Mouse (Mus musculus) CH12.LX (cell line): ENCODE measurements around the gene Pofut2. TPM values are rescaled to one million over a fixed set of nuclear protein-coding genes. Genes with fewer than 3 reads are reported as not detected.

ENCODE experiments used
- DNase-seq: peaks from one replicate; pipeline ENCODE4 v3.0.0-alpha.2; 2013; ENCODE audit errors: extremely low read depth
- H3K27ac ChIP-seq: 2 replicates; pipeline ENCODE4 v1.5.1; 2012; ENCODE audit warnings: low read depth, mild to moderate bottlenecking, control low read depth, moderate library complexity; ENCODE audit not compliant: insufficient read depth
- H3K27me3 ChIP-seq: replicated peaks from 2 replicates; pipeline ENCODE3; 2012; ENCODE audit warnings: inconsistent platforms
- H3K36me3 ChIP-seq, 2 experiments: replicated peaks in 1 of 2; 2 replicates each; pipeline versions ENCODE3 to v1.6.1; 2012; ENCODE audit warnings: inconsistent platforms in 1 of 2, low read length in 1 of 2, mild to moderate bottlenecking in 1 of 2, mixed read lengths in 1 of 2, moderate library complexity in 1 of 2; ENCODE audit not compliant: control insufficient read depth in 1 of 2, insufficient read depth in 1 of 2
- H3K4me1 ChIP-seq, 2 experiments: 2 replicates each; pipeline ENCODE4 v1.6.1; 2012; ENCODE audit warnings: inconsistent platforms in 1 of 2, moderate library complexity in 1 of 2; ENCODE audit not compliant: insufficient read depth in 2 of 2, control insufficient read depth in 1 of 2
- H3K4me2 ChIP-seq: 2 replicates; pipeline ENCODE4 v1.6.1; 2012; ENCODE audit warnings: low read depth, mild to moderate bottlenecking, control low read depth; ENCODE audit not compliant: poor library complexity, insufficient read depth, severe bottlenecking
- H3K4me3 ChIP-seq, 3 experiments: fragments of 150-350 bp in 1 of 3; sonication (generic) in 1 of 3; replicated peaks in 1 of 3; 2 replicates each; pipeline versions ENCODE3 to v1.5.1; 2011 to 2012; ENCODE audit warnings: low read depth in 2 of 3, low read length in 2 of 3, mild to moderate bottlenecking in 2 of 3, moderate library complexity in 2 of 3, control low read depth in 1 of 3, improper control_type of control experiment in 1 of 3, inconsistent platforms in 1 of 3, mixed read lengths in 1 of 3; ENCODE audit not compliant: poor library complexity in 1 of 3
- H3K79me2 ChIP-seq: replicated peaks from 2 replicates; pipeline ENCODE4 v1.6.1; 2012; ENCODE audit warnings: mild to moderate bottlenecking, moderate library complexity; ENCODE audit not compliant: control insufficient read depth, poor library complexity, insufficient read depth, severe bottlenecking; ENCODE audit errors: extremely low read depth
- H3K9ac ChIP-seq: 2 replicates; pipeline ENCODE4 v1.6.1; 2012; ENCODE audit warnings: low read depth, mild to moderate bottlenecking, control low read depth, moderate library complexity; ENCODE audit not compliant: insufficient read depth
- H3K9me3 ChIP-seq: replicated peaks from 2 replicates; pipeline ENCODE3; 2012; ENCODE audit warnings: low read length, inconsistent platforms, mixed read lengths
- BHLHE40 ChIP-seq: IDR thresholded peaks from 2 replicates; pipeline ENCODE4 v1.6.1; 2011; ENCODE audit warnings: mild to moderate bottlenecking, low read depth, low read length, improper control_type of control experiment
- CHD2 ChIP-seq: IDR thresholded peaks from 2 replicates; pipeline ENCODE4 v1.6.1; 2011; ENCODE audit warnings: low read length, improper control_type of control experiment
- CTCF ChIP-seq, 2 experiments: IDR thresholded peaks in 1 of 2; conservative IDR thresholded peaks in 1 of 2; 2 replicates each; pipeline ENCODE4 v1.5.1; 2011 to 2012; ENCODE audit warnings: low read depth in 2 of 2, low read length in 2 of 2, improper control_type of control experiment in 1 of 2, inconsistent platforms in 1 of 2, mild to moderate bottlenecking in 1 of 2, moderate library complexity in 1 of 2
- E2F4 ChIP-seq: IDR thresholded peaks from 2 replicates; pipeline ENCODE4 v1.6.1; 2011; ENCODE audit warnings: low read depth, low read length, improper control_type of control experiment; ENCODE audit not compliant: insufficient replicate concordance
- ELF1 ChIP-seq: IDR thresholded peaks from 2 replicates; pipeline ENCODE4 v1.6.1; 2014; ENCODE audit warnings: low read depth, mild to moderate bottlenecking, inconsistent platforms, low read length, improper control_type of control experiment
- EP300 ChIP-seq: IDR thresholded peaks from 2 replicates; pipeline ENCODE4 v1.6.1; 2011; ENCODE audit warnings: low read length, improper control_type of control experiment
- ETS1 ChIP-seq: conservative IDR thresholded peaks from 2 replicates; pipeline ENCODE4 v1.6.1; 2012; ENCODE audit warnings: low read depth, mild to moderate bottlenecking, inconsistent platforms, low read length, improper control_type of control experiment, moderate library complexity
- GABPA ChIP-seq: IDR thresholded peaks from 2 replicates; pipeline ENCODE4 v1.6.1; 2012; ENCODE audit warnings: low read depth, low read length, improper control_type of control experiment, inconsistent platforms; ENCODE audit not compliant: insufficient replicate concordance
- HCFC1 ChIP-seq: IDR thresholded peaks from 2 replicates; pipeline ENCODE4 v1.6.1; 2012; ENCODE audit warnings: low read depth, mild to moderate bottlenecking, inconsistent platforms, low read length, improper control_type of control experiment
- IRF4 ChIP-seq: IDR thresholded peaks from 2 replicates; pipeline ENCODE4 v1.6.1; 2014; ENCODE audit warnings: low read depth, mild to moderate bottlenecking, inconsistent platforms, low read length, improper control_type of control experiment
- JUN ChIP-seq: IDR thresholded peaks from 2 replicates; pipeline ENCODE4 v1.6.1; 2011; ENCODE audit warnings: low read depth, mild to moderate bottlenecking, low read length, improper control_type of control experiment, moderate library complexity; ENCODE audit not compliant: insufficient read depth
- JUND ChIP-seq: conservative IDR thresholded peaks from 2 replicates; pipeline ENCODE4 v1.6.1; 2011; ENCODE audit warnings: low read depth, low read length, improper control_type of control experiment
- KAT2A ChIP-seq: IDR thresholded peaks from 2 replicates; pipeline ENCODE4 v1.6.1; 2012; ENCODE audit warnings: low read length, improper control_type of control experiment, inconsistent platforms; ENCODE audit not compliant: insufficient replicate concordance
- MAFK ChIP-seq: IDR thresholded peaks from 2 replicates; pipeline ENCODE4 v1.6.1; 2011; ENCODE audit warnings: low read length, improper control_type of control experiment; ENCODE audit not compliant: insufficient replicate concordance
- MAX ChIP-seq: IDR thresholded peaks from 2 replicates; pipeline ENCODE4 v1.6.1; 2011; ENCODE audit warnings: low read length, improper control_type of control experiment
- MEF2A ChIP-seq: IDR thresholded peaks from 2 replicates; pipeline ENCODE4 v1.6.1; 2014; ENCODE audit warnings: low read depth, mild to moderate bottlenecking, inconsistent platforms, low read length, improper control_type of control experiment, borderline replicate concordance
- MXI1 ChIP-seq: IDR thresholded peaks from 2 replicates; pipeline ENCODE4 v1.6.1; 2011; ENCODE audit warnings: mild to moderate bottlenecking, low read depth, low read length, improper control_type of control experiment
- MYC ChIP-seq: IDR thresholded peaks from 2 replicates; pipeline ENCODE4 v1.6.1; 2011; ENCODE audit warnings: low read depth, mild to moderate bottlenecking, improper control_type of control experiment, low read length
- NELFE ChIP-seq: IDR thresholded peaks from 2 replicates; pipeline ENCODE4 v1.6.1; 2011; ENCODE audit warnings: low read depth, low read length, improper control_type of control experiment
- NRF1 ChIP-seq: IDR thresholded peaks from 2 replicates; pipeline ENCODE4 v1.6.1; 2014; ENCODE audit warnings: low read depth, mild to moderate bottlenecking, inconsistent platforms, low read length, improper control_type of control experiment, moderate library complexity
- POLR2A ChIP-seq: IDR thresholded peaks from 2 replicates; pipeline ENCODE4 v1.6.1; 2011; ENCODE audit warnings: low read depth, mild to moderate bottlenecking, improper control_type of control experiment, low read length
- POLR2AphosphoS2 ChIP-seq: IDR thresholded peaks from 2 replicates; pipeline ENCODE4 v1.6.1; 2011; ENCODE audit warnings: low read depth, low read length, improper control_type of control experiment
- RAD21 ChIP-seq: IDR thresholded peaks from 2 replicates; pipeline ENCODE4 v1.6.1; 2011; ENCODE audit warnings: low read depth, mild to moderate bottlenecking, low read length, improper control_type of control experiment, moderate library complexity
- SIN3A ChIP-seq: IDR thresholded peaks from 2 replicates; pipeline ENCODE4 v1.6.1; 2012; ENCODE audit warnings: low read length, improper control_type of control experiment, inconsistent platforms
- SMC3 ChIP-seq: IDR thresholded peaks from 2 replicates; pipeline ENCODE4 v1.6.1; 2011; ENCODE audit warnings: low read depth, low read length, improper control_type of control experiment
- TBP ChIP-seq: conservative IDR thresholded peaks from 2 replicates; pipeline ENCODE4 v1.6.1; 2011; ENCODE audit warnings: low read depth, low read length, improper control_type of control experiment
- UBTF ChIP-seq: IDR thresholded peaks from 2 replicates; pipeline ENCODE4 v1.6.1; 2012; ENCODE audit warnings: low read depth, mild to moderate bottlenecking, inconsistent platforms, low read length, improper control_type of control experiment, moderate library complexity
- USF1 ChIP-seq: IDR thresholded peaks from 2 replicates; pipeline ENCODE4 v1.6.1; 2014; ENCODE audit warnings: low read depth, mild to moderate bottlenecking, inconsistent platforms, low read length, improper control_type of control experiment
- USF2 ChIP-seq: conservative IDR thresholded peaks from 2 replicates; pipeline ENCODE4 v1.6.1; 2011; ENCODE audit warnings: low read depth, low read length, improper control_type of control experiment
- ZKSCAN1 ChIP-seq: IDR thresholded peaks from 2 replicates; pipeline ENCODE4 v1.6.1; 2012; ENCODE audit warnings: low read depth, inconsistent platforms, low read length, improper control_type of control experiment, borderline replicate concordance
- ZNF384 ChIP-seq: IDR thresholded peaks from 2 replicates; pipeline ENCODE4 v1.6.1; 2012; ENCODE audit warnings: low read depth, low read length, improper control_type of control experiment, inconsistent platforms
- dilution Hi-C: fragments of 300-500 bp; cut with MboI; formaldehyde crosslinking; loops from 2 replicates; pipeline ENCODE4 v1.14.3; 2020; ENCODE audit warnings: low sequenced_read_pairs; ENCODE audit not compliant: extremely low pct_unique_long_range_greater_than_20kb, extremely low pct_ligation_motif_present
- in situ Hi-C: fragments of 300-500 bp; cut with MboI; formaldehyde crosslinking; loops from 3 replicates; pipeline ENCODE4 v1.14.3; 2019; ENCODE audit warnings: low sequenced_read_pairs, low pct_ligation_motif_present, low pct_unique_long_range_greater_than_20kb, mixed read lengths
- polyA plus RNA-seq: library from polyadenylated mRNA; unstranded; fragments of >175 nt; gene quantifications from 2 replicates; pipeline ENCODE4 v1.2.1, GENCODE M21; 2012; ENCODE audit warnings: low read depth; ENCODE audit not compliant: insufficient read length
- total RNA-seq, 2 experiments: library from RNA; depleted of rRNA; stranded (reverse); fragments of 300-350 nt in 1 of 2; fragments of >200 nt in 1 of 2; gene quantifications; 2 replicates each; pipeline ENCODE4 v1.2.3; 2012 to 2014

Gene Pofut2
- total and polyA plus RNA-seq, 3 experiments, result 13.6 to 23.4 (median 22.0) TPM

DNA sequence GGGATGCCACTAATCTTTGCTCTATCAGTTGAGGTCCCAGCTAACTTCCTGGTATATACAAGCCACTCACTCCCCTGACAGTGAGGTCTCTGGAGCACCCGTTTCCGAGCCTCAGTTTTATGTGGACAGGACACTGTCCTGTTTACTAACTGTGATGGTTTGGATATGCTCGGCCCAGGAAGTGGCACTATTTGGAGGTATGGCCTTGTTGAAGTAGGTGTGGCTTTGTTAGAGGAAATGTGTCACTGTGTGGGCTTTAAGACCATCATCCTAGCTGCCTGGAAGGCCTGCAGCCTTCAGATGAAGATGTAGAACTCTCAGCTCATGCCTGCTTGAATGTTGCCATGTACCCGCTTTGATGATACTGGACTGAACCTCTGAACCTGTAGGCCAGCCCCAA, 41.0 kb upstream of the Pofut2 start:
- Histone ChIP-seq H3K9me3 (no peaks in the 10 kb centered on the region), H3K9ac (no peak overlapping the region), H3K27ac (no peak overlapping the region), H3K27me3 (peaks cover 59% of the 10 kb centered on the region), H3K4me3 (no peak overlapping the region), H3K4me2 (no peak overlapping the region), H3K79me2 (no peaks in the 10 kb centered on the region), H3K4me1 (no peaks in the 10 kb centered on the region), H3K36me3 (no peaks in the 10 kb centered on the region)
- dilution Hi-C loops, result no loop called here
- in situ Hi-C loops, result no loop called here
- TF ChIP-seq SMC3 (no peak), HCFC1 (no peak), USF2 (no peak), GABPA (no peak), MAFK (no peak), MEF2A (no peak), CHD2 (no peak), USF1 (no peak), E2F4 (no peak), KAT2A (no peak), MYC (no peak), ZKSCAN1 (no peak), NRF1 (no peak), JUND (no peak), MAX (no peak), SIN3A (no peak), ZNF384 (no peak), CTCF (conservative IDR thresholded peaks at IDR 0.05 in 1 of 2, IDR thresholded peaks at IDR 0.05 in 1 of 2; ENCODE audit: low read depth in 2 of 2, low read length in 2 of 2) (no peak), MXI1 (no peak)
- DNase-seq, result no peak

DNA sequence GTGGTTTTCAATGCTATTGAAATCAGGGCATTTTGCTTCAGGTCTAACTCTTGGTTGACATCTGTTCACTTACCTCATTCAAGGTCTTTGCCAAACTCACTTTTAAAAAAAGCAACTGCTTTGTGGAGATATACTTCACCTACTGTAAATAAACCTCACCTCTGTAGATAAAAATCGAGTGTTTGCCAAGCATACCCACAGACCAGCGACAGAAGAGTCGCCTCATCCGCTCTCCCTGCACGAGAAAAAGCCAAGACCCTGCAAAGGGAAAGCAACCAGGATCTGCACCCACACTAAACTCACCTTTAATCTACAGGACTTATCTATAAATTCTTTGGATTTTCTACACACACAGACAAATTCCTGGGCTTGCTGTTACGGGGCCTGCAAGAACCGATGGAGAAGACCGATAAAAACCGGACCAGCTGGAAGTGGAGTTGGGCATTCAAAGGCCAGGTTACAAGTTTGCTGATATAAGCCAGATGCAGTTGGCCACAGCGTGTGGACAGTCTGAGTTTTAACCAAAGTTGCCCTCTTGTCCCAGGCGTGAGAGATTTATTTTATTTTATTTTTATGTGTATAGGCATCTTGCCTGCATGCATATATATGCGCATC, 39.5 kb upstream of the Pofut2 start:
- Histone ChIP-seq H3K36me3 (no peaks in the 10 kb centered on the region), H3K9ac (no peak overlapping the region), H3K4me1 (no peaks in the 10 kb centered on the region), H3K79me2 (no peaks in the 10 kb centered on the region), H3K9me3 (no peaks in the 10 kb centered on the region), H3K27me3 (peaks cover 58% of the 10 kb centered on the region), H3K27ac (no peak overlapping the region), H3K4me3 (no peak overlapping the region), H3K4me2 (no peak overlapping the region)
- no peak for DNase-seq
- TF ChIP-seq JUN (no peak), EP300 (no peak), NRF1 (no peak), TBP (no peak), JUND (no peak), POLR2A (no peak), RAD21 (no peak), MXI1 (no peak), CTCF (conservative IDR thresholded peaks at IDR 0.05 in 1 of 2, IDR thresholded peaks at IDR 0.05 in 1 of 2; ENCODE audit: low read depth in 2 of 2, low read length in 2 of 2) (no peak), POLR2AphosphoS2 (no peak), SMC3 (no peak), ELF1 (no peak), MEF2A (no peak), USF1 (no peak), IRF4 (no peak), BHLHE40 (no peak), UBTF (no peak), ETS1 (no peak), NELFE (no peak)
- in situ Hi-C loops (loop anchor here (10.0 kb wide), 1 partner anchor 85 kb away; no protein-coding TSS in a partner anchor), dilution Hi-C loops (no loop called here)
